Mouse (Mus musculus): ENCODE results near the gene P2ry6.

DNA sequence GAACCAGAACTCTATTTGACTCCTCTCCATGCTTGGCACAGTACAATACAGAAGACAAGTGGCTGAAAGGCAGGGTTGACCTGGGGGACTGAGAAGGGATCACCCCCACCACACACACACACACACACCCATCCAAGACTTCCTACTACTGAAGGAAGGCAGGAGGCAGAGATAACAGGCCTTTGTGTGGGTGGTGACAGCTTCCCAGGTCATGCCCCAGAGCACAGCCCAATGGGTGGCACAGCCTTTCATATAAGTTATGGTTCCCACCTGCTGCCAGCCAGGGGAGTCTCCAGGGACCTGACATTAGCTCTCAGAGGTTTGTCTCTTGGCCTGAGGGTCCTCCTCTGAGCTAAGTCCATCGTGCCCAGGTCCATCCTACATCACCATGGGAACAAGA lies 22.8 kb upstream of the P2ry6 start:
- TF ChIP-seq POLR2A (IDR thresholded peaks at IDR 0.05; ENCODE audit: borderline replicate concordance, control insufficient read depth, low read depth, low read length) (no peak), CTCF (IDR thresholded peaks at IDR 0.05; ENCODE audit: control insufficient read depth, insufficient read depth, low read length) (no peak)
